Mouse (Mus musculus): ENCODE data around the gene Ptk7.

Ptk7 gene

GRCm38 (mm10) chr17:46609721-46610514 lies 19.4 kb downstream of the Ptk7 start:
- DNase-seq (ENCODE audit: low spot score in 2 of 2), result no peak

GRCm38 (mm10) chr17:46605987-46606386 lies 23.3 kb downstream of the Ptk7 start:
- DNase-seq (ENCODE audit: low spot score in 2 of 2), result no peak

GRCm38 (mm10) chr17:46605126-46605525 lies 24.2 kb downstream of the Ptk7 start:
- no peak for DNase-seq (ENCODE audit: low spot score in 2 of 2)

GRCm38 (mm10) chr17:46603229-46603628 lies 26.1 kb downstream of the Ptk7 start:
- no peak for DNase-seq (ENCODE audit: low spot score in 2 of 2)

- no peak for DNase-seq (ENCODE audit: low spot score in 2 of 2)
Measured at GRCm38 (mm10) chr17:46602212-46602611, 27.1 kb downstream of the Ptk7 start.

GRCm38 (mm10) chr17:46600569-46600968 lies 28.7 kb downstream of the Ptk7 start:
- no peak for DNase-seq (ENCODE audit: low spot score in 2 of 2)

GRCm38 (mm10) chr17:46598963-46599362 lies 30.3 kb downstream of the Ptk7 start:
- DNase-seq (ENCODE audit: low spot score in 2 of 2), result no peak

- DNase-seq (ENCODE audit: low spot score in 2 of 2), result no peak
Measured at GRCm38 (mm10) chr17:46597956-46598355, 31.3 kb downstream of the Ptk7 start.

GRCm38 (mm10) chr17:46595336-46595735 lies 34.0 kb downstream of the Ptk7 start:
- DNase-seq (ENCODE audit: low spot score in 2 of 2), result no peak

GRCm38 (mm10) chr17:46594606-46595005 lies 34.7 kb downstream of the Ptk7 start:
- no peak for DNase-seq (ENCODE audit: low spot score in 2 of 2)

GRCm38 (mm10) chr17:46593124-46593523 lies 36.2 kb downstream of the Ptk7 start:
- no peak for DNase-seq (ENCODE audit: low spot score in 2 of 2)

- no peak for DNase-seq (ENCODE audit: low spot score in 2 of 2)
Measured at GRCm38 (mm10) chr17:46591406-46591805, 37.9 kb downstream of the Ptk7 start.

GRCm38 (mm10) chr17:46590439-46590838 lies 38.9 kb downstream of the Ptk7 start:
- DNase-seq (ENCODE audit: low spot score in 2 of 2), result no peak

- no peak for DNase-seq (ENCODE audit: low spot score in 2 of 2)
Measured at GRCm38 (mm10) chr17:46589635-46590314, 39.5 kb downstream of the Ptk7 start.

- DNase-seq (ENCODE audit: low spot score in 2 of 2), result no peak
Measured at GRCm38 (mm10) chr17:46588913-46589312, 40.4 kb downstream of the Ptk7 start.

GRCm38 (mm10) chr17:46588173-46588572 lies 41.1 kb downstream of the Ptk7 start:
- no peak for DNase-seq (ENCODE audit: low spot score in 2 of 2)

GRCm38 (mm10) chr17:46586327-46586726 lies 43.0 kb downstream of the Ptk7 start:
- DNase-seq (ENCODE audit: low spot score in 2 of 2), result no peak

GRCm38 (mm10) chr17:46578650-46579049 lies 50.7 kb downstream of the Ptk7 start:
- DNase-seq (ENCODE audit: low spot score in 2 of 2), result no peak

- DNase-seq (ENCODE audit: low spot score in 2 of 2), result peak; percentile 31 to 74
Measured at GRCm38 (mm10) chr17:46576070-46576469, 53.2 kb downstream of the Ptk7 start.

- no peak for DNase-seq (ENCODE audit: low spot score in 2 of 2)
Measured at GRCm38 (mm10) chr17:46574535-46574934, 54.8 kb downstream of the Ptk7 start.

- no peak for DNase-seq (ENCODE audit: low spot score in 2 of 2)
Measured at GRCm38 (mm10) chr17:46571005-46571404, 58.3 kb downstream of the Ptk7 start.

- no peak for DNase-seq (ENCODE audit: low spot score in 2 of 2)
Measured at GRCm38 (mm10) chr17:46559146-46559545, 70.2 kb downstream of the Ptk7 start.

- no peak for DNase-seq (ENCODE audit: low spot score in 2 of 2)
Measured at GRCm38 (mm10) chr17:46558151-46558550, 71.2 kb downstream of the Ptk7 start.
